Mouse (Mus musculus): ENCODE measurements around the gene Smarcc2. TPM values are rescaled to one million over a fixed set of nuclear protein-coding genes. Genes with fewer than 3 reads are reported as not detected.

Smarcc2 gene
- total RNA-seq (2021): 100 to 1,000 TPM; 238 to 245 TPM

- intact Hi-C loops (cut with DNase I): loop anchor here (2.0 to 10.0 kb wide), 5 partner anchors 33 to 244 kb away; partner anchors contain the start of genes Cs, Myl6, Nabp2 and Rnf41
- peak; percentile 82 to 85 for DNase-seq (ENCODE audit: low spot score in 2 of 2)
These were observed at the start of gene Smarcc2 for GRCm38 (mm10) chr10:128458719-128459408. Gene Smarcc2 (plus strand): TSS chr10:128459248.

GRCm38 (mm10) chr10:128409692-128410559 is 49.1 kb upstream of the Smarcc2 start:
- peak; percentile 96 to 97 for DNase-seq (ENCODE audit: low spot score in 2 of 2)
- intact Hi-C loops (cut with DNase I): loop anchor here (2.0 kb wide), 2 partner anchors 33 to 49 kb away; partner anchors contain the start of genes Ankrd52 and Smarcc2

- intact Hi-C loops (cut with DNase I): loop anchor here (2.0 kb wide), 1 partner anchor 48 kb away; the partner anchor contains the start of gene Smarcc2
- DNase-seq (ENCODE audit: low spot score in 2 of 2): no peak
These were observed 48.5 kb upstream of the Smarcc2 start for GRCm38 (mm10) chr10:128410560-128410845.

- peak; percentile 94 to 96 for DNase-seq (ENCODE audit: low spot score in 2 of 2)
- intact Hi-C loops (cut with DNase I): loop anchor here (2.0 kb wide), 1 partner anchor 47 kb away; the partner anchor contains the start of gene Smarcc2
These were observed 47.6 kb upstream of the Smarcc2 start, which contains the start of the genes Nabp2 and Rnf41 for GRCm38 (mm10) chr10:128411211-128412054. Gene Nabp2 (minus strand): TSS chr10:128411492. Gene Rnf41 (plus strand): TSS chr10:128411657.

GRCm38 (mm10) chr10:128412055-128412381 is 47.0 kb upstream of the Smarcc2 start:
- intact Hi-C loops (cut with DNase I): no loop called here
- DNase-seq (ENCODE audit: low spot score in 2 of 2): peak in 1 of 2 experiments; percentile 48

GRCm38 (mm10) chr10:128412558-128412957 is 46.5 kb upstream of the Smarcc2 start:
- DNase-seq (ENCODE audit: low spot score in 2 of 2): no peak
- intact Hi-C loops (cut with DNase I): no loop called here

GRCm38 (mm10) chr10:128413076-128413475 is 46.0 kb upstream of the Smarcc2 start:
- DNase-seq (ENCODE audit: low spot score in 2 of 2): no peak
- intact Hi-C loops (cut with DNase I): no loop called here

- no peak for DNase-seq (ENCODE audit: low spot score in 2 of 2)
- intact Hi-C loops (cut with DNase I): no loop called here
These were observed 44.2 kb upstream of the Smarcc2 start for GRCm38 (mm10) chr10:128414848-128415247.

GRCm38 (mm10) chr10:128422426-128422825 is 36.6 kb upstream of the Smarcc2 start:
- no peak for DNase-seq (ENCODE audit: low spot score in 2 of 2)
- intact Hi-C loops (cut with DNase I): no loop called here

GRCm38 (mm10) chr10:128424604-128425003 is 34.4 kb upstream of the Smarcc2 start:
- DNase-seq (ENCODE audit: low spot score in 2 of 2): no peak
- intact Hi-C loops (cut with DNase I): no loop called here

- DNase-seq (ENCODE audit: low spot score in 2 of 2): no peak
- intact Hi-C loops (cut with DNase I): no loop called here
These were observed 33.8 kb upstream of the Smarcc2 start for GRCm38 (mm10) chr10:128425260-128425659.

- DNase-seq (ENCODE audit: low spot score in 2 of 2): no peak
- intact Hi-C loops (cut with DNase I): no loop called here
These were observed 30.0 kb upstream of the Smarcc2 start for GRCm38 (mm10) chr10:128429052-128429451.

GRCm38 (mm10) chr10:128429454-128429853 is 29.6 kb upstream of the Smarcc2 start:
- intact Hi-C loops (cut with DNase I): no loop called here
- DNase-seq (ENCODE audit: low spot score in 2 of 2): no peak

GRCm38 (mm10) chr10:128433417-128433816 is 25.6 kb upstream of the Smarcc2 start:
- no peak for DNase-seq (ENCODE audit: low spot score in 2 of 2)
- intact Hi-C loops (cut with DNase I): no loop called here

- intact Hi-C loops (cut with DNase I): no loop called here
- no peak for DNase-seq (ENCODE audit: low spot score in 2 of 2)
These were observed 24.4 kb upstream of the Smarcc2 start for GRCm38 (mm10) chr10:128434681-128435080.

GRCm38 (mm10) chr10:128435186-128435823 is 23.7 kb upstream of the Smarcc2 start:
- DNase-seq (ENCODE audit: low spot score in 2 of 2): no peak

GRCm38 (mm10) chr10:128435873-128436272 is 23.2 kb upstream of the Smarcc2 start:
- intact Hi-C loops (cut with DNase I): no loop called here
- no peak for DNase-seq (ENCODE audit: low spot score in 2 of 2)

More at GRCm38 (mm10) chr10:128435186-128435823, 23.7 kb upstream of the Smarcc2 start:
- intact Hi-C loops (cut with DNase I): no loop called here

- intact Hi-C loops (cut with DNase I): no loop called here
- no peak for DNase-seq (ENCODE audit: low spot score in 2 of 2)
These were observed 22.7 kb upstream of the Smarcc2 start for GRCm38 (mm10) chr10:128436376-128436775.

- DNase-seq (ENCODE audit: low spot score in 2 of 2): peak in 1 of 2 experiments; percentile 38
- intact Hi-C loops (cut with DNase I): no loop called here
These were observed 20.3 kb upstream of the Smarcc2 start for GRCm38 (mm10) chr10:128438675-128439279.

All from left cerebral cortex, postnatal 36 days (tissue).